Mouse (Mus musculus) left cerebral cortex, adult 18-20 months (tissue): ENCODE results near the gene Plpp3. TPM values are rescaled to one million over a fixed set of nuclear protein-coding genes. Genes with fewer than 3 reads are reported as not detected.

Source experiments
- total RNA-seq, 2 experiments: library from RNA; stranded (reverse); gene quantifications; 2 replicates each; pipeline ENCODE4 v1.2.3; 2021

The Plpp3 gene
- total RNA-seq, 2 experiments from 2014 or later = 164 to 176 TPM

Other genes starting within 250 kb of the Plpp3 start
- 1 to 10 TPM; 1.2 to 1.6 TPM for gene Fyb2, start 243.9 kb upstream of the Plpp3 start, total RNA-seq
- 10 to 100 TPM; 31.0 to 32.0 TPM for gene Prkaa2, start 47.5 kb upstream of the Plpp3 start, total RNA-seq